Mouse (Mus musculus) T-helper 1 cell (primary cell): ENCODE measurements around the gene Bcorl1.

ENCODE experiments used
- in situ Hi-C: fragments of 300-600 bp; cut with MboI, MseI; formaldehyde crosslinking; loops from one replicate; pipeline ENCODE4 v1.15.1; 2025; ENCODE audit warnings: high pct_unique_total_duplicates

Bcorl1 gene

GRCm38 (mm10) chrX:48441548-48441947 lies 100.4 kb downstream of the Bcorl1 start:
- in situ Hi-C loops = no loop called here

GRCm38 (mm10) chrX:48441954-48442353 lies 100.8 kb downstream of the Bcorl1 start:
- in situ Hi-C loops = no loop called here

GRCm38 (mm10) chrX:48444677-48445076 lies 103.5 kb downstream of the Bcorl1 start:
- in situ Hi-C loops = no loop called here

- in situ Hi-C loops = no loop called here
These were observed 108.5 kb downstream of the Bcorl1 start for GRCm38 (mm10) chrX:48449646-48450045.

GRCm38 (mm10) chrX:48452231-48452890 lies 111.2 kb downstream of the Bcorl1 start:
- in situ Hi-C loops = no loop called here

- in situ Hi-C loops = no loop called here
These were observed 111.9 kb downstream of the Bcorl1 start for GRCm38 (mm10) chrX:48452931-48453673.

- in situ Hi-C loops = no loop called here
These were observed 112.8 kb downstream of the Bcorl1 start for GRCm38 (mm10) chrX:48453736-48454494.

GRCm38 (mm10) chrX:48454495-48454878 lies 113.3 kb downstream of the Bcorl1 start:
- in situ Hi-C loops = no loop called here

GRCm38 (mm10) chrX:48455018-48455417 lies 113.9 kb downstream of the Bcorl1 start:
- in situ Hi-C loops = no loop called here

GRCm38 (mm10) chrX:48456956-48457355 lies 115.8 kb downstream of the Bcorl1 start:
- in situ Hi-C loops = no loop called here
